Mouse (Mus musculus) lung, embryonic 14.5 days (tissue): ENCODE results near the gene Pde2a. TPM values are rescaled to one million over a fixed set of nuclear protein-coding genes. Genes with fewer than 3 reads are reported as not detected.

Source experiments
- ATAC-seq: fragments of 200-750 bp; cut with Nextera tagmentation; 2 replicates; pipeline ENCODE4 v1.8.0; 2017; ENCODE audit warnings: mild to moderate bottlenecking, moderate TSS enrichment, moderate library complexity; ENCODE audit not compliant: insufficient read depth
- DNase-seq: peaks from one replicate; pipeline ENCODE4 v3.0.0-alpha.2; 2015
- H3K27ac ChIP-seq: fragments of 300-500 bp; sonication (generic); 2 replicates; pipeline ENCODE4 v1.5.1; 2014; ENCODE audit warnings: low read depth, mild to moderate bottlenecking, moderate library complexity
- H3K27me3 ChIP-seq: fragments of 300-500 bp; sonication (generic); 2 replicates; pipeline ENCODE4 v1.6.1; 2014; ENCODE audit warnings: low read length, control low read depth; ENCODE audit not compliant: insufficient read depth
- H3K36me3 ChIP-seq: fragments of 300-500 bp; sonication (generic); 2 replicates; pipeline ENCODE4 v1.6.1; 2014; ENCODE audit warnings: control low read depth; ENCODE audit not compliant: insufficient read depth
- H3K4me1 ChIP-seq: fragments of 300-500 bp; sonication (generic); 2 replicates; pipeline ENCODE4 v1.6.1; 2014; ENCODE audit warnings: antibody characterized with exemption, control low read depth; ENCODE audit not compliant: insufficient read depth
- H3K4me2 ChIP-seq: fragments of 300-500 bp; sonication (generic); 2 replicates; pipeline ENCODE4 v1.6.1; 2014; ENCODE audit warnings: mild to moderate bottlenecking
- H3K4me3 ChIP-seq: fragments of 300-500 bp; sonication (generic); 2 replicates; pipeline ENCODE4 v1.5.1; 2014; ENCODE audit warnings: low read depth, low read length
- H3K9ac ChIP-seq: fragments of 300-500 bp; sonication (generic); 2 replicates; pipeline ENCODE4 v1.6.1; 2014
- H3K9me3 ChIP-seq: fragments of 300-500 bp; sonication (generic); 2 replicates; pipeline ENCODE4 v1.6.1; 2016; ENCODE audit warnings: low read depth, low read length, control low read depth
- CTCF ChIP-seq: IDR thresholded peaks from 2 replicates; pipeline ENCODE4 v1.5.1; 2016; ENCODE audit warnings: antibody characterized with exemption, low read depth
- WGBS: fragments of 180-500 bp; shearing (Covaris S2); extraction: QIAGEN DNeasy Blood & Tissue Kit; methylation state at CpG from one replicate; pipeline ENCODE4 v1.1.7; 2014; 5-methylcytosine and 5-hydroxymethylcytosine counted together
- polyA plus RNA-seq: library from polyadenylated mRNA; unstranded; fragments of >200 nt; fragmentation: Nextera tagmentation; extraction: Ambion mirVana; gene quantifications from 2 replicates; pipeline ENCODE4 v1.2.1, GENCODE M21; 2014

Pde2a gene
- polyA plus RNA-seq, 1 experiment from 2014 or later: 29.3 TPM

- H3K27ac ChIP-seq: peak overlapping the region; percentile 82
- H3K4me1 ChIP-seq: peaks cover 19% of the 10 kb centered on the region
- DNase-seq (peak; percentile 11), ATAC-seq (no peak)
- H3K4me3 ChIP-seq: no peak overlapping the region
- H3K9me3 ChIP-seq: no peaks in the 10 kb centered on the region
- TF ChIP-seq CTCF: no peak
- H3K27me3 ChIP-seq: no peaks in the 10 kb centered on the region
- WGBS: 37% methylated on average over 2 of the region's 2 CpGs
- H3K4me2 ChIP-seq: peak overlapping the region; percentile 56
- H3K36me3 ChIP-seq: no peaks in the 10 kb centered on the region
- H3K9ac ChIP-seq: peak overlapping the region; percentile 42
Observed at GRCm38 (mm10) chr7:101379732-101380131, 41.8 kb upstream of the Pde2a start.

- Histone ChIP-seq H3K9ac (no peak overlapping the region), H3K4me2 (no peak overlapping the region), H3K4me3 (no peak overlapping the region), H3K36me3 (0 out of 2 replicates have a peak, but pooled peaks cover under 1% of the 10 kb centered on the region), H3K27ac (no peak overlapping the region), H3K27me3 (no peaks in the 10 kb centered on the region), H3K9me3 (no peaks in the 10 kb centered on the region), H3K4me1 (peaks cover 37% of the 10 kb centered on the region)
- DNase-seq (no peak), ATAC-seq (no peak)
- 74% methylated on average over 6 of the region's 6 CpGs for WGBS
- TF ChIP-seq CTCF: no peak
Observed at GRCm38 (mm10) chr7:101381512-101381911, 40.0 kb upstream of the Pde2a start.

DNA sequence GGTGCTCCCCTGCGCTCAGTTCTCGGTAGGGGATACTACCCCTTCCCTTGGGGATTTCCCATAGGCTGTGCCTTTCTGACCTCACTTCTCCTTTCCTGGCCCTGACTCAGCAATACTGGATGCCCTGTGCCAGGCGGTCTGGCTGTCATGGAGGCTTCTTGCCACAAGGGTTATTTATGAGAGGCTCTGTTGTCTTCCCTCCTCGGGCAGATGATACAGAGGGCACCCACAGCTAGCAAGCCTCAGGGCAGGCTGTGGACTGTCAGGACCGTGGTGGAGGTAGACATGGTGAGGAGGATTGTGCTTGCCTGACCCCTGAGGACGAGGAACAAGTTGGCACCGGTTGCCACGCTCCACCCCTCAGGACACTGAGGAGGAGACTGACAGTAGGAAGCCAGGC, 39.1 kb upstream of the Pde2a start:
- peaks cover 9% of the 10 kb centered on the region; the same call in 1 of the 2 replicates for H3K36me3 ChIP-seq
- no peaks in the 10 kb centered on the region for H3K27me3 ChIP-seq
- H3K4me1 ChIP-seq: peaks cover 38% of the 10 kb centered on the region
- ATAC-seq: no peak
- DNase-seq: peak; percentile 24
- no peak overlapping the region for H3K4me2 ChIP-seq
- no peak overlapping the region for H3K4me3 ChIP-seq
- H3K27ac ChIP-seq: no peak overlapping the region
- H3K9me3 ChIP-seq: no peaks in the 10 kb centered on the region
- 0 out of 2 replicates have a peak, but pooled peaks have one; percentile 12 for TF ChIP-seq CTCF
- 67% methylated on average over 8 of the region's 8 CpGs for WGBS
- H3K9ac ChIP-seq: no peak overlapping the region

GRCm38 (mm10) chr7:101383756-101384155, 37.7 kb upstream of the Pde2a start:
- H3K27ac ChIP-seq: no peak overlapping the region
- no peaks in the 10 kb centered on the region for H3K9me3 ChIP-seq
- H3K9ac ChIP-seq: no peak overlapping the region
- WGBS: 78% methylated on average over 3 of the region's 3 CpGs
- H3K36me3 ChIP-seq: peaks cover 20% of the 10 kb centered on the region
- no peak overlapping the region for H3K4me2 ChIP-seq
- H3K27me3 ChIP-seq: no peaks in the 10 kb centered on the region
- no peak for DNase-seq
- no peak for ATAC-seq
- H3K4me3 ChIP-seq: no peak overlapping the region
- TF ChIP-seq CTCF: no peak
- peaks cover 32% of the 10 kb centered on the region for H3K4me1 ChIP-seq

GRCm38 (mm10) chr7:101384931-101385330, 36.6 kb upstream of the Pde2a start:
- 41% methylated on average over 10 of the region's 10 CpGs for WGBS
- no peak overlapping the region for H3K9ac ChIP-seq
- peaks cover 26% of the 10 kb centered on the region for H3K4me1 ChIP-seq

DNA sequence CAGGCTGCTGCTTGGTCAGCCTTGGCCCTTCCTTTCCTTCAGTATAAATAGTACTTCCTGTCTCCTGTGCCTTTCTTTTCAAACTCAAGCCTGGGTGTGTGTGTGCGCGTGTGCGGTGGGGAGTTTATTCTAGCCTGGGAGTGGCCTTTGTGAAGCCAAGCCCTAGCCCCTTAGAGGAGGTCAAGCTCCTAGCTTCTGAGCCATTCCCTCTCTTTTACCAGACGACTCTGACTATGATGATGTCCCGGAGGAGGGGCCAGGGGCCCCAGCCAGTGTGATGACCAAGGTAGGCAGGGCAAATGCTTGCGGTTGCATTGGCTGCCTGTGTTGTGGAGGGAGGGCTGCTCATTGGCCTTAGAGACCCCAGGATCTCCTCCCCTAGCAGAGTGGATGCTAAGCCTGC, 36.2 kb upstream of the Pde2a start:
- Histone ChIP-seq H3K36me3 (peaks cover 33% of the 10 kb centered on the region), H3K4me3 (no peak overlapping the region), H3K9me3 (no peaks in the 10 kb centered on the region), H3K27ac (peak overlapping the region; percentile 87), H3K27me3 (no peaks in the 10 kb centered on the region), H3K4me2 (peak overlapping the region; percentile 48), H3K9ac (no peak overlapping the region), H3K4me1 (peaks cover 25% of the 10 kb centered on the region)
- ATAC-seq: peak; percentile 55
- no peak for TF ChIP-seq CTCF
- 17% methylated on average over 6 of the region's 6 CpGs for WGBS
- DNase-seq: peak; percentile 73

More at GRCm38 (mm10) chr7:101384931-101385330, 36.6 kb upstream of the Pde2a start:
- no peaks in the 10 kb centered on the region for H3K27me3 ChIP-seq
- TF ChIP-seq CTCF: no peak
- H3K4me2 ChIP-seq: peak overlapping the region; percentile 48
- peaks cover 29% of the 10 kb centered on the region for H3K36me3 ChIP-seq
- ATAC-seq: no peak; the same call in 1 of the 2 replicates
- H3K4me3 ChIP-seq: no peak overlapping the region
- no peak for DNase-seq
- no peaks in the 10 kb centered on the region for H3K9me3 ChIP-seq
- peak overlapping the region; percentile 87 for H3K27ac ChIP-seq

DNA sequence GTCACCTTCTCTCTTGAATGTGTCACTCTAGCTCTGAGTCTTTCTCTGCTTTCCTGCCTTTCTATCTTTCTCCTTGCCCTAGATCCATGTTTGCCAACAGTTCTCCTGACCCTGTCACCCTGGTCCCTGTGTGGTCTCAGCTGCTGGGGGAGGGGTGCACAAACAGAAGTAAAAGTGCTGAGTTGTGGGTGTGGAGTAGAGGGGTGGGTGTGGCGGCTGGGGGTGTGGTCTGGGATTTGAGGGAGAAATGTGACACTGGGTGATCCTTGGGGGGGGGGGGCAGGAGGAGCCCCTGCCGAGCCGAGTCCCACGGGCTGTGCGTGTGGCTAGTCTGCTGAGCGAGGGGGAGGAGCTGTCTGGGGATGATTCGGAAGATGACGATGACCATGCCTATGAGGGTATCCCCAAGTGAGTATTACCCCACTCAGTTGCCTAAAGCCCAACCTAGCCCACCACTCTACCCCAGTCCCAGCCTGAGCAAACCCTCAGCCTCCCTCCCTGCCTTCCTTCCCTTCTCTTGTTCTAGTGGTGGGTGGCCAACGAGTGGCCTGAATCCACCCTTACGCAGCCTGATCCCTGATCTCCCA, 35.5 kb upstream of the Pde2a start:
- Histone ChIP-seq H3K4me1 (peaks cover 25% of the 10 kb centered on the region), H3K27ac (peak overlapping the region; percentile 87), H3K27me3 (no peaks in the 10 kb centered on the region), H3K36me3 (peaks cover 38% of the 10 kb centered on the region), H3K9me3 (no peaks in the 10 kb centered on the region), H3K4me2 (peak overlapping the region; percentile 48), H3K4me3 (no peak overlapping the region), H3K9ac (no peak overlapping the region)
- DNase-seq (peak; percentile 77), ATAC-seq (peak; percentile 64)
- whole genome bisulfite sequencing: 23% methylated on average over 10 of the region's 10 CpGs
- TF ChIP-seq CTCF: no peak
